Mouse (Mus musculus) frontal cortex, adult (tissue): ENCODE data around the gene Crim1.
A peak's percentile ranks its signal among the peaks of the same experiment; 100 is the strongest.

Source experiments
- ATAC-seq: cut with Nextera tagmentation; 2 replicates; pipeline ENCODE4 v1.9.2; 2017; ENCODE audit warnings: mild to moderate bottlenecking, moderate library complexity, mixed read lengths; ENCODE audit not compliant: low TSS enrichment

The Crim1 gene

DNA sequence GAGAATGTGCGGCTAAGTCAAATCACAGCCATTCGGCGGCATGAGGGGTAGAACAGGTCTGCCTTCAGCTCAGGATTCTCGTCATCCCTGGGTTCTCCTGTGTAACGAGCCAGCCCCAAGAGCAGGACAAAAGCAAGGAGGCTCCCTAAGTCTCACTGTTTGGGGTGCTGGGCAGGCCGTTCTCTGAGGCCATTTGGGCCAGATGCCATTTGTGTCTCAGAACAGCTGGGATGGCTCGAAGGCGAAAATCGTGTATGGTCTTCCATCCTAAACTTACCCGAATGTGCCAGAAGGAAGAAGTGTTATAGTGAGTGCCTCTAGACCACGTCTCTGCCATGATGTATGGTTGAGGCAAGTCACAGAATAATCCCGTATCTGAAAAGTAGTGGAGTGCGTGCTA is 86.0 kb downstream of the Crim1 start:
- ATAC-seq: no peak

DNA sequence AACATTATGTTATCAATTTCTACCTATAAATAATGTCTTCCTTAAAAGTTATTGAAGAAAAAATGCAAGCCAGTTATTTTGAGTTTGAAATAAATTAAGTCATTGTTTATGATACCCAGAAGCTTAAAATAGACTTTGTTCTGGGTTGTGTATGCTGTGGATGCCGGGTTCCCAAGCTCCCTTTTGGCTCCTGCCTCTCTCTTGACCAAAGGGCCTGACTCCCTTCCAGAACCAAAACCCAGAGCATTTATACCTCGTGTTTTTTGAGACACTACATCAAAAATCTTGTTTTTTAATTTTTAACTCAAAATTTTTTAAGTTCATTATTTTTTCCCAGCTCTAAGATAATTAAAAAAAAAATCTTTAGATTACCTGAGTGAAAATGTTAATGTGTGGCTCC is 87.3 kb downstream of the Crim1 start:
- ATAC-seq: no peak

DNA sequence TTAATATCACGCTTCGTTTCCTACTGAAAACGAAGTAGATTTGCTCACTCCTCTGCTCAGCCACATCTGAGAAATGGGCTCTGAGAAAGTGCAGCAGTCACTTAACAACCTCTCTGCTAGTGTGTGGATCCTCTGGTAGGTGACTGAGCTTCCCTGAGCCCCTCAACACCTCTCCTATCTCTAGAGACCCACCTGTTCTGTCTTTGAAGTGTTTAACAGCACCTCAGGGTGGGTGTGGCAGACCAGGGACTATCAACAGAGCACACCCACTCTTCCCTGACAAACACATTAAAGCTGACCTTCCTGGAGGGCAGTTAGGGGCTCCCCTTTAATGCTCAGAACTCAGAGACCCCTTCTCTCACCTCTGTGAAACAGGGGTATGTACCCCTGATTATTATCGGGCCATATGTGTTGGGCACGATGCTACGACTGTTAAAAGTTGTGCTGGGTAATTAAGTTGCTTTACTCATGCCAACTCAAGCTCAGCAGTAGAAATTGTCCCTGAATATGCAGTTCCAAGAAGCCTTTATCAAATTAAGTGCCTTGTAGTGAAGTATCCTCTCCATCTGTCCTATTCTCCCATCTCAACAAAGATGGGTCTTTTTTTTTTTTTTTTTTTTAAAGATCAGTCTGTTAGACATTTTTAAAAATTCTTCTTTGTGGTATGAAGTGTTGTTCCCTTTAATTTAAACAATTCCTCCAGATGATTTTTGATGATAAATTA is 90.3 kb downstream of the Crim1 start:
- ATAC-seq: no peak

DNA sequence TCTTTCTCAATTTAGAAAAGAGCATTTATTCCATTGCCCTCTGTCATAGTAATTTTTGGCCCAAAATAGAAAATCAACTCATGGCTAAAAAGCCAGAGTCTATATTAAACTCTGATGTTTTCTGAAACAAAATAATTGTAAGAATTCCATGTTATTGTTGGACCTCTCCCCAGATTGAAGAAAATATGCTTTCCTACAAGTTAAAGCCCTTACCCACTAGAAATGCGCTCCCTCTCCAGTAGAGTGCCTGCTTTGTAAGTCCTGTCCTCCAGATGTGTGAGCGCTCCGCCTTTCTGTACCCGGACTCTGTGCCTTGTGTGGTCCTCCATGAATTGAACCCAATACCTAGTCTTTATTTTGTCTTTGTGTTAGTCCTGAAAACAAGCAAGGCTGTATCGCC is 91.0 kb downstream of the Crim1 start:
- ATAC-seq: no peak

DNA sequence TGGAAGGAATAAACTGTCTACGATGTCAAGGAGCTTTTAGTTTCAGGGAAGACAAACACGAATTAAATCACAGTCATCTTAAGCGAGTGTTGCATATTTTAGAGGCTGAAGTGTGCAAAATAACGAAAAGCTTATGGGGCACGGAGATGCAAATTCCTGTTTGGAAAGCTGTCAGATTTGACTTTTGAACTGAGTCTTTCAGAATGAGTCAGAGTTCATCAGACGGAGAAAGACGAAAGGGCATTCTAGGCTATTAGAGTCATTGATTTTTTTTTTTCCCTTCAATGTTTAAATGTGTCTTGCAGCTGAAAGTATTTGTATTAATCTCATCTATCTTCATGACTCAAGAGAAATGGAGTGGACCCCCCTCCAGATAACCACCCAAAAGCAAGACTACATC is 92.3 kb downstream of the Crim1 start:
- ATAC-seq: no peak

DNA sequence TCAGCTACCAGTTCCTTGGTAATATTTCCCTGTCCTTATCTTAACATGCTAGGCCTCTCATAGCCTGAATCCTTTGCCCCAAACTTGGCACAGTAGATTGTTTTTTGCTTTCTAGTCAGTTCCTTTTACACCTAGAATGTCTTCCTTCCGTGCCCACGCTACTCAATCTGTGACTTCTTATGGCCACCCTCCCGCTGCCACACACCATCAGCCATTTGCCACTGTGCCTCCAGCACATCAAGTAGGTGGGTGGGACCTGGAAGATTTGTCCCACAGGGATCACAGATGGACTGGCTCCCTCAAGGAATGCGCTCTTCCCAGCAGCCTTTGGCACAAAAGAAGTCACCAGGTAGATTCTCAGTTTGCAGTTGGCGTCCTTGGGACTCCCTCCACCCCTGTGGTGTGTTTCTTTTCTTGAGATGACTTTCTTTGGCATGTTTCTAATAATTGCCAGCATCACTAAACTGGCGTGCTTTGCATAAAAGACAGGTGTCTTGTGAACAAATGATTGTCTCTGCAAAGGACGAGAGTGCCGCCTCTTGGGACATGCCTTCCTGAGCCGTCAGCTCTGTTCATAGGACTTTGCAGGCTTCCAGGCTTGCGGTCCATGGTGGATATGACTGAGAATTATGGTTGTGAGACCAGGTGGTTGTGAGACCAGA is 92.9 kb downstream of the Crim1 start:
- ATAC-seq: peak; percentile 51; the same call in 1 of the 2 replicates

DNA sequence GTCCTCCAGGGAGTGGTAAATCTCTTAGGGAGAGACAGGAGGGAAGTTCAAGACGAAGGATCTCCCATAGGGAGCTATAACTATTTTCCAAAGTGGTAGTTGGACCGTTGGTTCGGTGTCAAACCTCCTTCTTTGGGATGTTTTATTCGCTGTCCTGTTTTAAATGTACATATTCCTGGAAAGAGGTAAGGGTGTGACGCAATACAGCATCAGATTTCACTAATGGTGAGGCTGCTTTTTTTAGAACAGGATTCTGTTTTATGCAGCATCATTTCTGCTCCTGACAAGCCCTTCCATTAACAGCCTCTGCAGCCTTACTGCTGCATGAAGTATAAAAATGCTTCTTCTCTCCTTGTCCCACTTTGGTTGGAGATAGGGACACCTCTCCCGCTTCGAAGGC is 95.9 kb downstream of the Crim1 start:
- ATAC-seq: peak; percentile 27; the same call in 1 of the 2 replicates

DNA sequence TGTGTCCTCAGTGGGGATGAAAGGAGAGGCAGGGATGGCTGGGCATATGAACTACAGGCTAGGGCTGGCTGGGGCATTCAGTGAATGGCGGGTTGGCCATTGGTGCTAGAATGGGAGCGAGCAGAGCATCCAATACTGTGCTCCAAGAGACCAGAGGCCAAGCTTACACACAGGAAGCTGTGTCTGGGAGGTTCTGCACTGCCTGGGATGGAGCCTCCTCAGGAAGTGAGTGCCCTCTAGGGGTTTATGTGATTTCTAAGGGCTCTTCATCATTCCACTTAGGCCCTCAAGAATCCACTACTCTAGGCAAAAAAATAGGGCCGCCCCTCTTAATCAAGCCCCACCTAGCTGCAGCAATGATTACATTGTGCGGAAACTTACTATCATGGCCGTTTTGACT is 98.1 kb downstream of the Crim1 start:
- ATAC-seq: peak; percentile 73

DNA sequence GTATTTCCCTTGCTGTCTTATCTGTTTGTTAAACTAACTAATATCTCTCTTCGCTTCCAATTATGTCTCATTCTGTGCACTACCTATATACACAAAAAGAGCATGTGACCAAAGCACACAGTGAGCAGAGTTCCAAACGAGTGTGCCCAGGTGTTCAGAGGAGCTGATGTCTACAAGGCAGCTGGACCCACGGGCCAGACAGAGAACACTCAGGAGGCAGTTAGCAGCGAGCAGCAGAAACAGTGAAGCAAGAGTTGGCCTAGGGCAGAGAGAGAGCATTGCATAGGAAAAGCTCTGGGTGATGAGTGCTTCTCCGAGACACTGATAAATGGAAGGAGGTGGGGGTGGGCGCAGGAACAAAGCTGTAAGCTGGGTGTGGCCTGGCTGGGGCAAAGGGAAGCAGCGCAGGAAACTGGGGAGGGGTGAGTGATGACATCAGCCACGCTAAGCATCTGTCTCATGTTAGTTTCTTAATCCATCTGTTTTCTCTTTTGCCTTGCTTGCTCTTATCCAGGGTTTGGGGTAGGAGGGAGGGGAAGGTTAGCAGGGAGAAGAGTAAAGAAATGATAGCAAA is 99.0 kb downstream of the Crim1 start:
- no peak for ATAC-seq

DNA sequence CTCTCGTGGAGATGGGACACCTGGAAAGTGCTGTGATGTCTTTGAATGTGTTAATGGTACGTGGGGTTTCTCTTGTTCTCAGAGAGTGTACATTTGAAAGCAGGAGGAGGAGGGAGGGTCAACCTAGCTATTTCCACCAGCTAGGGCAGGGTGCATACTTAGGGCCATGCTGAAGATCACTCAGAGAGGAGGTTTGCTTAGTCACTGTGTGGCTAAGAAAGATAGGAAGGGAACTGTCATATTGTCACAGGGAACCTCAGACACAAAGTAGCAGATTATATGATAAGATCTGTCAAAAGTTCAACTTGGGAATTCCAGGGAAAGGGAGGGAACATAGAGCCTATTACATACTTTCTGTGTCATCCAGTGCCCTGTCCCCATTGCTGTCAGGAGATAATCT is 103.0 kb downstream of the Crim1 start:
- ATAC-seq: no peak

DNA sequence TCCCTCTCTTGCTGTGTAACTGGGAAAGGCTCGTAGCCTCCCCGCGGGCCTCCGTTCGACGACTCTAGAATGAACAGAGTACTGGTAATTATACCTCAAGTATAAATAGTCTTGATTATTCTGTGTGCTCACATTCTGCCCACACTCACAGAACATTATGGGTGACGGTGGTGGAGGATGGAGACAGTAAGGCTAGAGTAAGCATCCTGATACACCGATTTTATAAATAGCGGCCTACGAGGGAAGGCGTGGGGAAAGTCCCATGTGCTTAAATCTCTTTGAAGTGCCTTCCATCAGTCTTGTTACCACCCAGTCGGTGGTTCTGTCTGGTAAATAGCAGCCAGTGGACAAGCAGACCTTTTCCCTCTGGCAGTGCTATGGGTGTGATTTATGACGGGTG is 104.0 kb downstream of the Crim1 start:
- ATAC-seq: peak; percentile 89

DNA sequence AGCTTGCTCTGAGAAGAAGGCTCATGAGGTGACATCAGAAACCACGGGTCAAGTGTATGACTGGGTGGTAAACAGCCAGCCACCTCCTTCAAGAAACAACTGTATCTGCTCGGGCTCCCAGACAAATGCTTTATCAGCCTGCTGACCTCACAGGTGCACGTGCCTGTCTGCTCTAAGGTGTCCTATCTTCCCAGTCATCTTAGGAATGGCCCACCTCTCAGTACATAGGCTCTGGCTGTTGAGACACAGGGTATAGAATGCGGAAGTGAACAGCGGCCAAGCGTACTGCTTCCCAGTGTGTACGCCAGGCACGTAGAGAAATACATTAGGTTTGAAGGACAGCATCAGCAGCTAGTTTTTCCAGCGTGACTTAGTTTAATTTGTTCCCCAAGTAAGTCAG is 106.4 kb downstream of the Crim1 start:
- no peak for ATAC-seq

DNA sequence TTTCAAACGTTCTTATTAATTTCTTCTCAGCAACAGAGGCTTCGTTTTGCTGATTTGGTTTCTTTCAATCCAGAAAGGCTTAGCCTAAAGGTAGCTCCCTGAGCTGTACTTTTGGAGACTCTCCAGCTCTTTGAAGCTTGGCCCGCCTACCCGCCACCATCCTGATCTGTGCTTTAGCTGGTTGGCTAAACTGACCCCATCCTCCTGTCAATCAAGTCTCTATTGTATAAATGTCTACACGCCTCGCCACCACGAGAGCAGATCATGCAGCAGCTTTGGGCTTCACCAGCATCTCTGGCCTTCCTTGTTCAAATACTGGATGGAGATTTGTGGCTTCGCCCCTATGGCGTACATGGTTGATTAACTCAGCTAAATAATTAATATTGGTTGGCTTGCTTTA is 108.2 kb downstream of the Crim1 start:
- no peak for ATAC-seq

DNA sequence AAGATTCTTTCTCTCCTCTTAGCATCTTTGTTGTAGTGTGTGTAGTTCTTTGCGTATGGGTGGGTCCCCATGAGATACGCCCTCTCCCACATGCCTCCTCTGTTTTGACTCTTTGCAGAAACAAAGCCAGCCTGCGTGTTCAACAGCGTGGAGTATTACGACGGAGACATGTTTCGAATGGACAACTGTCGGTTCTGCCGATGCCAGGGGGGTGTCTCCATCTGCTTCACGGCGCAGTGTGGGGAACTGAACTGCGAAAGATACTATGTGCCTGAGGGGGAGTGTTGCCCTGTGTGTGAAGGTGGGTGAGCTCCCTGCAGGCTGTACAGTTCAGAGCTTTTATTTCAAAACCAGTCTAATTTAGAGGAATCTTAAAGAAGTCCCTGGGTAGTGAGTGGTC is 113.0 kb downstream of the Crim1 start:
- ATAC-seq: peak; percentile 76

DNA sequence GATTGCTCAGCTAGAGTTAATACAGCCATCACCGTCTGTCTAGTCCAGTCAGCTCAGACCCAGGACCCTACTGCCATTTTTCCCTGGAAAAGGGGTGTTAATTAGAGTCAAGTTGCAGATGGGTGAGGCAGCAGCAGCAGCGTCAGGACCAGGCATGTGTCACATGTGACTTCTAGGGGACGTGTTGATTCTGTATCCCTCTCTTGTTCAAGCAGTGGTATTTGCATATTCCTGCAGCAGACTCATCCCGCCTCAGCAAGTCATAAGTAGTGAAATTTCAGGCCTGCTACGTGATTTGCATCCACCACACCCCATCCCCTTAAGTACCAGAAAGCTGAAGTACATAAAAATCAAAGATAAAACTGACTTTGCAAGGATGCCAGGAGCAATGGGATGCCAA is 113.6 kb downstream of the Crim1 start:
- ATAC-seq: 0 out of 2 replicates have a peak, but pooled peaks have one; percentile 40

DNA sequence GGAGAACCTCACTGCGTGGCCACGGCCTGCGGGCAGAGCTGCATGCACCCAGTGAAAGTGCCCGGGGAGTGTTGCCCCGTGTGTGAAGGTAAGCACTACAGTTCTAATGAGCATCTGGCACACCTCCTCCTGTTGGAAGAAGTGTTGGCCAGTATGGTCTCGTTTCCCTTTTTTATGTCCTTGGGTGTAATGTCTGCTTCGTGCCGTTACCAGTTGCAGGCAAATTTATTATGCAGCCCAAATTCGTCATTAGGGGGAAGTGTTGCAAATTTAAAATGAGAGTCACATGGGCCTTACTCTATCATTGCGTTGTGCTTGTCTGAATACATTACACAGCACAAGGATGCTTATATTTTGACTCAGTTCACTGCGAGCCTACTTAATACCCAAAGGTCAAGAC is 115.6 kb downstream of the Crim1 start:
- no peak for ATAC-seq

DNA sequence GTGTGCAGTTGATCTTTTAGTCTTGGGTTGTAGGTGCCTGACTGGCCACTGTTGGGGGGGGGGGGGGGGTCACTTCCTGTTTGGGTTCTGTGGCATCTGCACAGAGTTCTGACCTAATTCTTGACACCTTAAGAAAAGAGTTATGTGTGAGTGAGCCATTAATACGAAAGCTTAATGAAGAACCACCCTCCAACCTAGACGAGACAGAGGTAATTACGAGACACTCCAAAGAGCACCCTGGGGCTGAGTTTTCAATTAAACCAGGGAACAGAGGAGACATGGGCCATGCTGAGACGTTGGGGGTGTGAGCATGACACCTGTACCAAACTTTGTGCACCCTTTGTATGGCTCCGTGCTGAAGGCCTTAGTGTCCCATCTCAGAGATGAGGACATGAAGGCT is 117.3 kb downstream of the Crim1 start:
- ATAC-seq: no peak

DNA sequence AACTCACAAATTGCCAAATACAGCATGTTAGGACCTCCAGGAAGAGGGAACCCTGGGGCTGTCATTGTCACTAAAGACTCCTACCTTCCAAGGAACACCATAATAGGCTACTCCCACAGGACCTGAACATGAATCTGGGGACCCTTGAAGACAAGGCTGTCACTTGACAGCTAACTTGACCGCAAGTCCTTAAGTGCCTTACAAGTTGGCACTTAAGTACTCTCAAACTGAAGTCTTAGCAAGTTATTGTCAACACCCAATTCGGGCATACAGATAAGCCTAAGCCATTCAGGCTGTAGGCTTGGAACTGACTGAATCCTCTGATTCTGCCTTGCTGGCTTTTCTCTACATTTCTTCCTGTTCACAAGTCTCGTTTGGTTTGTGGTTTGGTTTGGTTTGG is 118.8 kb downstream of the Crim1 start:
- no peak for ATAC-seq

DNA sequence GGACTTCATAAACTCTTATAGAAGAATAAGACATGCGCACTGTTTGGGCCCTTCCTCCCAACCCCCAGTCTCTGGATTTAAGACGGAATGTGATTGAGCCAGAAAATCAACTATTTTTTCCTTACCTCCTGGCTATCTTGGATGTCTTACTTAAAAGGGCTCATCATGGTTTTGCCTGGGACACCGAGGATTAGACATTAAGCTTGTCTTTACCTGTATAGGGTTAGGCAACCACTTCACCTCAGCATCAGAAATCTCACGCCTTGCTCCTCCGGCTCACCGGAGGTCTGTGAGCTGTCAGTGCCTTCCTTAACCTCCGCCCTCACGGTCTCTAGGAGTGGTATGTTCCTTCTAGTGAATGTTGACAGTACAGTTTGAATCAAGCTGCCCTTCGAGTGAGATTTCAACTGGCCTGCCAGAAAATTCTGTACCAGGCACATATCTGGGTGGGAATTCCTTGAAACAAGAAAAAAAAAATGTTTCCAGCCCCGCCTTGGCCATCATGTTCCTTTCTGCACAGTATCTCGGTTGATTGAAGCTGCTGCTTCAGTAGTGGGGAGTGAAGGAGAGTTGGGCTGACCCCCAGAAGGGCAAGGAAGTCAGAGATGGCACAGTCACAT is 121.3 kb downstream of the Crim1 start:
- ATAC-seq: no peak

DNA sequence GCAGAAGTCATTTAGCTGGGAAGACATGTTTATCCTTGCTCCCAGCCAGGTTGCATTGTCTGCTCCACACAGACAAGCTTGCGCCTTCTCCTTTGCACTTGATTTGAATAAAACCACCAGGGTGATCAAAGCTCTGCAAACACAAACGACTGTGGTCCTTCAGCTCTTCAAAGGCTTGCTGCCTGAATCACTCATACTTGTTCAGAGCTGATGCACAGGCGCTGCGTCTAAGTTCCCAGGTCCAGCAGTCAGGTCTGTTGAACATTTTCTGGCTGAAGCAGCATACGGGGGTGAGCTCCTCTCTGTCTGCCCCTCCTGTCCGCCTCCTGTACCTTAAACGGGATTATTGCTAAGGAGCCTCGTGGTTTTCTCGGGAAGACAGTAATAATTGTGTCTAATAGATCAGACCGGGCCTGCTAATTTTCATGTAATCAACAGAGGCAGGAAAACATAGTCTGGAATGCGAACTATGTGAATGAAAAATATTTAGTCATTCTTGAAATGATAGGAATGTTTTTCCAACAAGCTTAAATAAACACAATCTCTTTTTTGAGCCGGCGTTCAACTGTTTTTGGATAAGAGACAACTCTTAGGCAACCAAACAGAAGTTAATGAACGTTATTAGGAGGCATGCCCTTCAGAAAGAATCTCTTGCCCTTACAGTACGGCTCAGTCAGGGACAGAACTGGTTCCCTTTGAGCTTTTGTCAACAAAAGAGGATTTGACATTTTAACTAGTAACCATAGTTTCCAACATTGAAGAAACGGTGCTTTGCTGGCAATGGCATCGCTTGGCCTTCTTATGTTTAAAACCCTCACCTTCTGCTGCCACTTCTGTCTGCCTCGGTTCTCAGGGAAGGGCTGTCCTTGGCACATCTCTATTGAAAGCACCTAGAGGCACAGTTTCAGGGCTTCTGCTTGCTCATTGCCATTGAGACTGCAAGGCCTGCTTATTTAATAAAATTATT is 122.6 kb downstream of the Crim1 start:
- no peak for ATAC-seq

DNA sequence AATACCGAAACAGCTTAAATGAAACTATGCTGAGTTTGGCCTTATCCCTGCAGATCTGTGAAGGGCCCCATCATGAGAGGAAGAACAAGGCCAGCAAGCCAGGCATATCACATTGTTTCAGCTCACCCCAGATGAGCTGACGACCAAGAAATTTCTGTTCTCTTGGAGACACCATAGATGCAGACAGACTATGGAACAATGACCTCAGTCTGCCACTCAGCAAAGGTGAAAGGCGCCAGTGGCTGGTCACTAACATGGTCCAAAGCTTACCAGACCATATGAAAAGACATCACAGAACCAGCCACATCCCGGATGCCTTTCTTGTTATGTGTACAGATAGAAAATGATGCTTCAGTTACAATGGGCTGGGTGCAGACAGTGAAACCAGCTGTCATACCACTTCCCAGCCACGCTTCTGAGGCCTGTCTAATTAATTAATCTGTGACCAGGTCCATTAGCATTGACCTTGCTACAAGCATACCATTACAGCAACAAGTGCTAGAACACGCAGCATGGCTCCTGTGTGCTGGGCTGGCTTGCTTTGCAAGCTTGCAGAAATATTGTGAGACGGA is 125.8 kb downstream of the Crim1 start:
- no peak for ATAC-seq
